Mouse (Mus musculus) ES-E14 (cell line): ENCODE data around the gene Pou2f3. TPM values are rescaled to one million over a fixed set of nuclear protein-coding genes. Genes with fewer than 3 reads are reported as not detected.

Source experiments
- DNase-seq: peaks from one replicate; pipeline ENCODE4 v3.0.0-alpha.2; 2013; ENCODE audit warnings: low read depth, low spot score
- H3K27ac ChIP-seq: 2 replicates; pipeline ENCODE4 v1.5.1; 2012; ENCODE audit warnings: low read depth, mild to moderate bottlenecking, low read length, moderate library complexity, mixed read lengths; ENCODE audit not compliant: poor library complexity, insufficient read depth, severe bottlenecking
- H3K36me3 ChIP-seq: 2 replicates; pipeline ENCODE4 v1.6.1; 2012; ENCODE audit warnings: mild to moderate bottlenecking, low read length, moderate library complexity, mixed read lengths; ENCODE audit not compliant: control insufficient read depth, poor library complexity, insufficient read depth, severe bottlenecking
- H3K4me1 ChIP-seq, 2 experiments: fragments of 150-350 bp in 1 of 2; sonication (generic) in 1 of 2; 2 replicates each; pipeline ENCODE4 v1.6.1; 2012; ENCODE audit warnings: low read length in 2 of 2, mild to moderate bottlenecking in 1 of 2, mixed read lengths in 1 of 2; ENCODE audit not compliant: control insufficient read depth in 2 of 2, insufficient read depth in 2 of 2, poor library complexity in 1 of 2
- H3K4me3 ChIP-seq, 2 experiments: fragments of 150-350 bp in 1 of 2; sonication (generic) in 1 of 2; 2 replicates each; pipeline ENCODE4 v1.5.1; 2012; ENCODE audit warnings: low read length in 2 of 2, low read depth in 1 of 2, mild to moderate bottlenecking in 1 of 2, mixed read lengths in 1 of 2; ENCODE audit not compliant: insufficient read depth in 1 of 2, poor library complexity in 1 of 2, severe bottlenecking in 1 of 2
- H3K9ac ChIP-seq: 2 replicates; pipeline ENCODE4 v1.6.1; 2012; ENCODE audit warnings: low read depth, mild to moderate bottlenecking, low read length, mixed read lengths; ENCODE audit not compliant: poor library complexity, insufficient read depth, severe bottlenecking
- H3K9me3 ChIP-seq: fragments of 150-350 bp; sonication (generic); 2 replicates; pipeline ENCODE4 v1.6.1; 2012; ENCODE audit warnings: low read depth, mild to moderate bottlenecking, low read length; ENCODE audit not compliant: control insufficient read depth, insufficient read depth
- CHD2 ChIP-seq: IDR thresholded peaks from 2 replicates; pipeline ENCODE4 v1.6.1; 2014; ENCODE audit warnings: mild to moderate bottlenecking, low read depth, low read length, inconsistent platforms
- HCFC1 ChIP-seq: IDR thresholded peaks from 2 replicates; pipeline ENCODE4 v1.6.1; 2012; ENCODE audit warnings: low read length, inconsistent platforms, borderline replicate concordance; ENCODE audit not compliant: insufficient read depth
- MAFK ChIP-seq: IDR thresholded peaks from 2 replicates; pipeline ENCODE4 v1.6.1; 2014; ENCODE audit warnings: mild to moderate bottlenecking, low read depth, low read length, inconsistent platforms; ENCODE audit not compliant: insufficient read depth
- ZC3H11A ChIP-seq: IDR thresholded peaks from 2 replicates; pipeline ENCODE4 v1.6.1; 2012; ENCODE audit warnings: low read depth, mild to moderate bottlenecking, inconsistent platforms, low read length, borderline replicate concordance
- ZNF384 ChIP-seq: IDR thresholded peaks from 2 replicates; pipeline ENCODE4 v1.6.1; 2012; ENCODE audit warnings: low read depth, low read length, inconsistent platforms
- in situ Hi-C, 2 experiments: fragments of 600-800 bp; cut with MboI; formaldehyde crosslinking; loops; one replicate each; pipeline ENCODE4 v1.15.1; 2025; ENCODE audit warnings: low sequenced_read_pairs in 2 of 2, inconsistent platforms in 1 of 2; ENCODE audit not compliant: unreplicated experiment in 2 of 2
- total RNA-seq: library from RNA; depleted of rRNA; stranded (reverse); fragments of 300-350 nt; gene quantifications from 2 replicates; pipeline ENCODE4 v1.2.3, GENCODE M21; 2012

Gene Pou2f3
- total RNA-seq, 1 experiment = 1.5 TPM

DNA sequence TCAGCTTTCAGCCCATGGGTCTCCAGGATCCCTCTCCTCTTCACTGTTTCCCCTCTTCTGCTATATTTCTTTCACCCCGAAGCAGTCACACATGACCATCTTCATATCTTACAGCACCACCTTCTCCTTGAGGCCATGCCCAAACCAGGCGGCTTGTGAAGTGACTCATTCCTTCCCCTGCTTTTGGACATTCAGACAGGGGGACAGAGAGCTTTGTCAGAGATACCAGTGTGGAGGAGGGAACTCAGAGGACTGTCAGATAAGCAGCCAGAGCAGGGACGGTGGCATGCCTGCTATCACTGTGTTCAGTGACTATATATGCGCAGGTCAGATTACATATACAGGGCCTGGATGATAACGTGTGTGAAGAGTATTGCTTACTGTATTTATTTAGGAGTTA lies 24.3 kb upstream of the Pou2f3 start:
- Histone ChIP-seq H3K36me3 (no peaks in the 10 kb centered on the region), H3K4me1 (peaks cover 7 to 8% of the 10 kb centered on the region in 2 experiments; a peak in 3 of 4 replicates), H3K9ac (no peak overlapping the region), H3K4me3 (no peak overlapping the region), H3K9me3 (no peaks in the 10 kb centered on the region), H3K27ac (no peak overlapping the region)
- TF ChIP-seq HCFC1 (no peak), ZNF384 (no peak), CHD2 (no peak), MAFK (no peak), ZC3H11A (no peak)
- DNase-seq = no peak
- in situ Hi-C loops = no loop called here

GRCm38 (mm10) chr9:43233515-43233914 lies 23.3 kb upstream of the Pou2f3 start:
- Histone ChIP-seq H3K4me1 (peaks cover 3 to 6% of the 10 kb centered on the region in 2 experiments; a peak in 3 of 4 replicates), H3K36me3 (no peaks in the 10 kb centered on the region), H3K4me3 (no peak overlapping the region), H3K9me3 (no peaks in the 10 kb centered on the region), H3K27ac (no peak overlapping the region), H3K9ac (no peak overlapping the region)
- TF ChIP-seq HCFC1 (no peak), ZNF384 (no peak), MAFK (no peak), CHD2 (no peak), ZC3H11A (no peak)
- in situ Hi-C loops = no loop called here
- no peak for DNase-seq

DNA sequence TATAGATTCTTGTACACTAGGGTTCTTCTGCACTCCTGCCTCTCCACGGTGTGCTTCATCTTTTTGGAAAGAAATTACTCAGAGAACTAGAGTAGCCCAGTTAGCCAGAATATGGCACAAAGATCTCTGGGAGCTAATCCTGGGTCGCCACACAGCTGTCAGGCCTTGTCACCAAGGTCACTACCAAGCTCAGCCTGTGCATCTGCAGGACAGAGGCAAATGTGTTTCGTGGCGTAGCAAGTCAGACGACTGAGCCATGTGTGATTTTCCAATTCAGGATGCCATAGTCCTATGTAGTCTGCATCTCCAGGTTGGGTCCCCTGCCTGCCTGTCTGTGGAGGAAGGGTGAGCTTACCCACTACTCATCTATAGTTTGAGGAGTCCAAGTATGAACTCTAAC lies 22.9 kb upstream of the Pou2f3 start:
- Histone ChIP-seq H3K27ac (no peak overlapping the region), H3K9me3 (no peaks in the 10 kb centered on the region), H3K9ac (no peak overlapping the region), H3K36me3 (no peaks in the 10 kb centered on the region), H3K4me3 (no peak overlapping the region), H3K4me1 (peaks cover 0 to 3% of the 10 kb centered on the region in 2 experiments; a peak in 2 of 4 replicates)
- in situ Hi-C loops = no loop called here
- TF ChIP-seq HCFC1 = no peak
- no peak for TF ChIP-seq MAFK
- TF ChIP-seq ZNF384 = no peak
- TF ChIP-seq CHD2 = no peak
- no peak for TF ChIP-seq ZC3H11A
- no peak for DNase-seq

GRCm38 (mm10) chr9:43232286-43232685 lies 22.1 kb upstream of the Pou2f3 start:
- Histone ChIP-seq H3K9ac (no peak overlapping the region), H3K9me3 (no peaks in the 10 kb centered on the region), H3K4me3 (no peak overlapping the region), H3K4me1 (no peaks in the 10 kb centered on the region), H3K27ac (no peak overlapping the region), H3K36me3 (no peaks in the 10 kb centered on the region)
- in situ Hi-C loops = no loop called here
- TF ChIP-seq HCFC1 (no peak), CHD2 (no peak), ZNF384 (no peak), ZC3H11A (no peak), MAFK (no peak)
- no peak for DNase-seq

- Histone ChIP-seq H3K4me1 (no peaks in the 10 kb centered on the region), H3K36me3 (no peaks in the 10 kb centered on the region), H3K9ac (no peak overlapping the region), H3K4me3 (no peak overlapping the region), H3K9me3 (no peaks in the 10 kb centered on the region), H3K27ac (no peak overlapping the region)
- in situ Hi-C loops = no loop called here
- no peak for TF ChIP-seq CHD2
- TF ChIP-seq MAFK = no peak
- no peak for TF ChIP-seq ZNF384
- TF ChIP-seq ZC3H11A = no peak
- no peak for TF ChIP-seq HCFC1
- no peak for DNase-seq
Measured at GRCm38 (mm10) chr9:43231805-43232204, 21.6 kb upstream of the Pou2f3 start.
